Mouse (Mus musculus) embryonic fibroblast, embryonic 13.5 days (primary cell): ENCODE data around the gene Bicc1.

ENCODE experiments used
- CTCF ChIP-seq: IDR thresholded peaks from 2 replicates; pipeline ENCODE4 v1.5.1; 2011; ENCODE audit warnings: mild to moderate bottlenecking, control low read depth, low read length, moderate library complexity, borderline replicate concordance; ENCODE audit not compliant: insufficient read depth
- POLR2A ChIP-seq: IDR thresholded peaks from 2 replicates; pipeline ENCODE4 v1.6.1; 2011; ENCODE audit warnings: low read depth, mild to moderate bottlenecking, control low read depth, low read length, moderate library complexity

- TF ChIP-seq CTCF (no peak), POLR2A (no peak)
Measured at GRCm38 (mm10) chr10:71064576-71064975, 94.9 kb downstream of the Bicc1 start.
